Mouse (Mus musculus): ENCODE results near the gene Smim24. TPM values are rescaled to one million over a fixed set of nuclear protein-coding genes. Genes with fewer than 3 reads are reported as not detected.

Smim24 gene
- polyA plus RNA-seq, 1 experiment, result 1.9 TPM

DNA sequence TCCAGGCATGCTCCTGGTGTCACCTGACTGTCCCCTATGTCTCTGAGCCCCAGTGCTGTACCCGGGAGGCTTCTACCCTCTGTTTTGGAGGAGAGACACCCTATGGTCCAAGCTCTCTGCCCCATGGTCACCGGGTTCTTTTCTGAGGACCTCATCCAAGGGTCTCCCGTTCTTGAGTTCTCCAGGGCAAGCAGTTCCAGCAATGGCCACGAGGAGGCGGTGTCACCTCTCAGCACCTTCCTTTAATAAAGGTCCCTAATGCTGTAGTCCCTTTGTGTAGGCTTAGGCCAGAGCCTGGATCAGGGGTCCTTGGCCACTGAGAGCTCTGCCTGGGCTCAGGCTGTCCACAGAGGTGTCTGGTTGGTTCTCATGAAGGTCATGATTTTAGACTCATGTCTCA is 2.3 kb downstream of the Smim24 start:
- Histone ChIP-seq H3K27ac (replicated peaks; ENCODE audit: low read depth, low read length) (no peak overlapping the region), H3K4me3 (ENCODE audit: insufficient read depth, low read depth, low read length) (no peak overlapping the region), H3K4me1 (ENCODE audit: control insufficient read depth, insufficient read depth, insufficient read length, low read length) (peaks cover 6% of the 10 kb centered on the region; the same call in 1 of the 2 replicates)

DNA sequence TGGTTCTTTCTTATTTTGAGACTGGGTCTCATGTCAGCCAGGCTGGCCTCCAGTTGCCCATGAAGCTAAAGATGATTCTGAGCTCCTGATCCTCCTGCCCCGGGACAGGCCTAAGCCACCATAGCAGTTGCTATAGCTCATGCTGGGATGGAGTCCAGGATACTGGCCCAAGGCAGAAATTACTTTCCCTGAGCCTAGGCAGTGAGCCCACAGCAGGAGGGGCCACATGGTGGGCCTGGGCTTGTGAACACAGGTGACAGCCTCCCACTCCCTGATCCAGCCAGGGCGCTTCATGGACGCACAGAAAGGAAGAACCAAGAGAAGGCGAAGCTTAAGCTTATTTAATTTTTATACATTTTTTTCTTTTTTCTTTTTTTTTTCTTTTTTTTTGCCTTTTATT is 3.0 kb downstream of the Smim24 start:
- H3K4me3 ChIP-seq (ENCODE audit: insufficient read depth, low read depth, low read length), result no peak overlapping the region
- H3K27ac ChIP-seq (replicated peaks; ENCODE audit: low read depth, low read length), result no peak overlapping the region
- H3K4me1 ChIP-seq (ENCODE audit: control insufficient read depth, insufficient read depth, insufficient read length, low read length), result peaks cover 2% of the 10 kb centered on the region; the same call in 1 of the 2 replicates

DNA sequence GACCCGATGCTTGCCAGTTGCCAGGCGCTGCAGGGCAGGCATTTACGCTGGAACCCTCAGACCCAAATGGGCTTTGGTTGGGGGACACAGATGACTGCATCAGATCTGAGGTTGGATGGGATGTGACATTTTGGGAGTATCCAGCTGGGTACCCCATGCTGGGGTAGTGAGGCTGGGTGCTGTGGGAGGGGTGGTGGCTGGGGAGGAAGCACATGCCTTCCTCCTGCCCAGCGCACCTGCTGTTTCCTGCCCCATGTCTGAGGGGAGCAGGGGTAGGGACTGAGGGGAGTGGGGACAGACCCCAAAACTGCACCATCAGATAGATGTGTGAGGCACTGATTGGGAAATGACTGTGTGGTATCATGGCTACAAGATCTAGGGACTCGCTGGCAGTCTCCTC is 3.9 kb downstream of the Smim24 start:
- no peak overlapping the region for H3K4me3 ChIP-seq (ENCODE audit: insufficient read depth, low read depth, low read length)
- H3K27ac ChIP-seq (replicated peaks; ENCODE audit: low read depth, low read length), result no peak overlapping the region
- H3K4me1 ChIP-seq (ENCODE audit: control insufficient read depth, insufficient read depth, insufficient read length, low read length), result peaks cover 8% of the 10 kb centered on the region

DNA sequence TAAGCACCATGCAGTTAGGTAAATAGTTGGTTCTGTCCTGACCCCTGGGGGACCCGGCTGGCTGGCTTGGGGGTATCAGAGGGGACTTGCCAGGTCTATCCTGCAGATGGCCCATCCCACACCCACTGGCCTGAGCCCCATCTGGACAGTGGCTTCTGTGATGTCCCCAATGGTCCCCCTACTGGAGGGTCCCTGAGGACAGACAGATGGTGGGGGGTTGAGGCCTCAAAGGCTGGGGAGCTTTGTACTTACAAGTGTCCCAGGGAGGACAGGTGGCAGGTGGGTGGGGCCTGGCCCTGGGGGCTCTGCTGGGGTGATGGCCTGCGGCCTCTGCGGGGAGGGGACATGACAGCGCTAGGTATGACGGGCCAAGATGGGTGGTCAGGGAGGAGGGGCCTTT is 6.4 kb downstream of the Smim24 start:
- Histone ChIP-seq H3K27ac (replicated peaks; ENCODE audit: low read depth, low read length) (no peak overlapping the region), H3K4me1 (ENCODE audit: control insufficient read depth, insufficient read depth, insufficient read length, low read length) (peaks cover 14% of the 10 kb centered on the region)

DNA sequence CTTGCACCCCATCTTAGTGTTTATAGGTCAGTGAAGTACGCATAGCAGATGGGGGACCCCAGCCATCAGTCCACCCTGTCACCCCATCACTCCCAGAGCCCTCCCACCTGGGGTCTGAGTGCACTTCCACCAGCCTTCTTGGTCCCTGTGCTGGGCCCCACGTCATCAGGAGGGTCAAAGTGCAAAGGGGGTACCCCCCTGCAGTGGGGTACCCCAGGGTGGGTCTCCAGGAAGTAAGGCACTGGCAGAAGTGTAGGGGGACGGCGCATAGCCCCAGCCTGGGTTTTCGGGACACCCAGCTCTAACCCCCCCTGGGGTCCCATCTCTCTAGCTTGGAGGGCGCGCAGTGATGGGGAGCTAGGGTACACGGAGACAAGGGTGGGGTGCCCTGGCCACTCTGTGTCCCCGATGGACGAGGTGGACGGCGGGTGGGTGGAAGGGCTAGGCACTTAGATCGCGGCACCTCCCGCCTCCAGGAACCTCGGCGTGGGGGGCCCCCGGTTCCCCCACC is 7.0 kb downstream of the Smim24 start:
- Histone ChIP-seq H3K27ac (replicated peaks; ENCODE audit: low read depth, low read length) (no peak overlapping the region), H3K4me1 (ENCODE audit: control insufficient read depth, insufficient read depth, insufficient read length, low read length) (peaks cover 14% of the 10 kb centered on the region), H3K4me3 (ENCODE audit: insufficient read depth, low read depth, low read length) (no peak overlapping the region)

More for the DNA sequence above, 6.4 kb downstream of the Smim24 start:
- H3K4me3 ChIP-seq (ENCODE audit: insufficient read depth, low read depth, low read length), result no peak overlapping the region

DNA sequence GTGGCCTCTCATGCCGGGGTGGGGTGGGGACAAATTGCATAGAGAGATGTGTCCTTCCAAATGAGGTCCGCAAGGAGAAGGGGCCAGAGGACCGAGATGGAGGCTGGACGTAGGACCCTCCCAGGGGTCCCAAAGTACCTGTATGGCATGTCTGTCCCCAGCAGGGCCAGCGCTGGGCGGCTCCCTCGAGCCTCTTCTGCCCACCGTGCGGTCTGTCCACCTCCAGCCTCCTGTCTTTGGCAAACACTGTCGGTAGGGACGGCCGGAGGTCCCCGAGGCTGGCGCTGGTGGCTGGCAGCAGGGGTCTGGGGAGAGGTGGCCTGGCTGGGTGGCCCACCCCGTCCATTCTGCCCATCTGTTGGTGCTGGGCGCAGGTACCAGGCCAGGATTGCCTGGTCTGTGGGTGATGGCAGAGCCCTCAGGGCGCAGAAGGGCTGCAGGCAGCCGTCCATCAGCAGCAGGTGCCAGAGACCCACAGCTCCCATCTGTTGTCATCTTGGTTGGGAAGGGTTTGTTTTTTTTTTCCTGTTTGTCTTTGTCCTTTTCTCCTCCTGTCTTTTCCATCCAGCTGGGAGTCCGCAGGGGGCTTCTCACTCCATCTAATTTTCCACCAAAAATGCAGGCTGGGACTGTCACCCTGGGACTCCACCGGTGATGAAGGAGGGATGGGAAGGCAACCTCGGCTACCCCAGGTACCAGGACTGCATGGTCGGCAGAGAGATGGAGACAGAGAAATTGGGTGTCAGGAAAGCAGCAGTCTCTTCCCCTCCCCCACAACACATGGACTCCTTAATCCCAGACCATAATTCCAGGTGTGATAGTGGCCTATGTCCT is 7.7 kb downstream of the Smim24 start:
- Histone ChIP-seq H3K27ac (replicated peaks; ENCODE audit: low read depth, low read length) (0 out of 2 replicates have a peak overlapping the region, but pooled peaks have one; percentile 75), H3K4me1 (ENCODE audit: control insufficient read depth, insufficient read depth, insufficient read length, low read length) (peaks cover 14% of the 10 kb centered on the region), H3K4me3 (ENCODE audit: insufficient read depth, low read depth, low read length) (no peak overlapping the region)

DNA sequence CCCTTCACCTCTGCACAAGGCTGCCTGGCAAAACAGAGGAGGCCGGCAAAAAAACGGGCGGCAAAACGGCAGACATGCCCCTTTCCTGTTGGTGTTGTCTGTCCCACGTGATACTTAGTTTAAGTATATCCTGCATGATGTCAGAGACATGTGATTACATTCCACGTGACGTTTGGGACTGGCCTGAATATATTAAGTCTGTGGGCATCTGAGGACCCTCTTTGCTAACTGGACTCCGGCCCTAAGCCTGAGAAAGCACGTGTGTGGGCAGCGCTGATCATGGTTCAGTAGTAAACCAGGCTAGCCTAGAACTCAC is 8.3 kb downstream of the Smim24 start:
- Histone ChIP-seq H3K27ac (replicated peaks; ENCODE audit: low read depth, low read length) (peak overlapping the region; percentile 75), H3K4me1 (ENCODE audit: control insufficient read depth, insufficient read depth, insufficient read length, low read length) (peaks cover 18% of the 10 kb centered on the region), H3K4me3 (ENCODE audit: insufficient read depth, low read depth, low read length) (no peak overlapping the region)

DNA sequence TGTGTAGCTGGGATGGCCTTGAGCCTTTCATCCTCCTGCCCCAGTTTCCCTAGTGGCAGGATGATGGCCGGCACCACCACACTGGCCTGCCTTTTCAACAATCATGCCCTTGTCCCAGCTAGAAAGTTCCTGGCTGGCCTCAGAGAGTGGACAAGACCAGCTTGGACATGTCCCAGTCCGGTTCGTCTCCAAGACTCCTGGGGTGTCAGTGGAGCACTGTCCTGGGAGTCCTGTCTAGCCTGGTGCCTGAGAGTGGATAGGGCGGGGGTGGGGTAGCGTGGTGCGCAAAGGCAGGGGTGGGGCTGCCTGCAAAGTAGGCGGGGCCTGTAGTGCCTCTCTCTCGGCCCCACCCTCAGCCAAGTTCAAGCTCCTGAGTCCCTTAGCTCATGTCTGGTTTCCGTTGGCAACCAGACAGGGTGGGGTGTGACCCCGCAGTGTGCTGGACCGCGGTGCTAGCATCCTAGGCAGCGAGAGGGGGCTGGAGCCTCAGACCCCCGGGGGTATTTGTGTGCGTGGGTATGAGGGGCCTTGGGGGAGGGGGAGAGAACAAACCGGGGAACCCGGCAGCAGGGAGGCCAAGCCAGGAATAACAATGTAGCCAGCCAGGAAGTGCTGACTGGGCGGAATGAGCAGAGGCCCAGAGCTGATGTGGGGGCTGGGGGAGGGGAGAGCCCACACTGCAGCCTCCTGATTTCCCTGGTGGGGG is 8.8 kb downstream of the Smim24 start:
- H3K4me3 ChIP-seq (ENCODE audit: insufficient read depth, low read depth, low read length), result peak overlapping the region; percentile 34
- H3K27ac ChIP-seq (replicated peaks; ENCODE audit: low read depth, low read length), result peak overlapping the region; percentile 75
- peaks cover 21% of the 10 kb centered on the region for H3K4me1 ChIP-seq (ENCODE audit: control insufficient read depth, insufficient read depth, insufficient read length, low read length)

DNA sequence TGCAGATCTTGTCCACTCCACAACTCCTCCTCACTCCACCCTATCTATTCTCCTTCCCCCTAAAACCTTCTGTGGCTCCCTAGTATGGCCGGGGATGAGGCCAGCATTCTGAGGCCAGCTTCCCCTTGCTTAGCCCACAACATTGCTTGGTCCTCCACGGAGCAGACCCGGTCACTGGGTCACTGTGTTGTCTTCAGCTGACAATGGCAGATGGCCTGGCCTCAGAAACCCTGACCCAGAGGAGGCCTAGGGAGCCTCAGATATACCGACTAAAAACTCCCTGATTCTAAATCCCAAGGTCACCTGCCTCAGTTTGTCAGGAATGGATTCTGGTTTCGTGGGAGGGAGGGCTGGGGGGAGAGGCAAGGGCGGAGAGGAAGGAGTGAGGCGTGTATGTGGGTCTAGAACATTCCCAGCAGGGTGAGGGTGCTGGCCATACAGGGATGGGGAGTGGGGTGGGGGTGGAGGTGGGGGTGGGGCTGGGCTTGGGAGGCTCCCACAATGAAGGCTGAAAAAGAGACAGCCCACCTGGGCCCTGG is 9.4 kb downstream of the Smim24 start:
- no peak overlapping the region for H3K4me3 ChIP-seq (ENCODE audit: insufficient read depth, low read depth, low read length)
- H3K27ac ChIP-seq (replicated peaks; ENCODE audit: low read depth, low read length), result peak overlapping the region; percentile 75
- H3K4me1 ChIP-seq (ENCODE audit: control insufficient read depth, insufficient read depth, insufficient read length, low read length), result peaks cover 25% of the 10 kb centered on the region

DNA sequence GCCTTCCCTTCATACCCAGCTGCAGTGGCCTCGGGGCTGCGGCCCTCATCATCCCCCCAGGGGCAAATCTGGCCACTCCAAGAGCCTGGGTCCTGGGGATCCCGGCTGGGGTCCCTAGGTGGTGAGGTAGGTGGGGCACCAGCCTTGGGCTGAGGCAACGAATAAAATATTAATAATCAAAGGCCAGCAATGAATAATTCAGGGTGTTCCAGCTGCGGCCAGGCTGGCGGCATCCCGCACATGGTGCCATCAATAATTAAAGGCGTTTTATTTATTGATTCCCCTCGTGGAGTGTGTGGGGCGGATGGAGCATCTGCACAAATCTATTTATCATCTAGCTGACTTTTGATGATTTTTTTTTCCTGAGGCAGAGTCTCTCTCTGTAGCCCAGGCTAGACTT is 10.7 kb downstream of the Smim24 start:
- H3K4me3 ChIP-seq (ENCODE audit: insufficient read depth, low read depth, low read length), result no peak overlapping the region
- H3K27ac ChIP-seq (replicated peaks; ENCODE audit: low read depth, low read length), result no peak overlapping the region
- peaks cover 33% of the 10 kb centered on the region for H3K4me1 ChIP-seq (ENCODE audit: control insufficient read depth, insufficient read depth, insufficient read length, low read length)

DNA sequence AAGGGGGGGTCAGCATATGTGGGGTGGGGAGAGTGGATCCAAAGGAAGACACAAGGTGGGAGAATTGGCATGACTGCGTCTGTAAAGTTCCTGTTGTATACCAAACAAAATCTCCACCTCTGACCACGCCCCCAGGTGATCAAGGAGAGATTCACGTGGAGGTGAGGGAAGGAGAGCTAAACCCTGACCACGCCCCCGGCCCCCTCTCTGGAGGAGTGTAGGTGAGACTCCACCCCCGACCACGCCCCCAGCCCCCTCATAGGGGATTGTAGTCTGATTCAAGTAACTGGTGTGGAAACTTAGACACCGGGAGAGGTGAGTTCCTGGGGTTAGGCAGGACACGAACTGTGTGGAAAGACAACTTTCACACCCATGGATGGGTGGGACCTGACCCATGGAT is 11.2 kb downstream of the Smim24 start:
- H3K4me3 ChIP-seq (ENCODE audit: insufficient read depth, low read depth, low read length), result no peak overlapping the region
- H3K27ac ChIP-seq (replicated peaks; ENCODE audit: low read depth, low read length), result no peak overlapping the region
- H3K4me1 ChIP-seq (ENCODE audit: control insufficient read depth, insufficient read depth, insufficient read length, low read length), result peaks cover 34% of the 10 kb centered on the region

DNA sequence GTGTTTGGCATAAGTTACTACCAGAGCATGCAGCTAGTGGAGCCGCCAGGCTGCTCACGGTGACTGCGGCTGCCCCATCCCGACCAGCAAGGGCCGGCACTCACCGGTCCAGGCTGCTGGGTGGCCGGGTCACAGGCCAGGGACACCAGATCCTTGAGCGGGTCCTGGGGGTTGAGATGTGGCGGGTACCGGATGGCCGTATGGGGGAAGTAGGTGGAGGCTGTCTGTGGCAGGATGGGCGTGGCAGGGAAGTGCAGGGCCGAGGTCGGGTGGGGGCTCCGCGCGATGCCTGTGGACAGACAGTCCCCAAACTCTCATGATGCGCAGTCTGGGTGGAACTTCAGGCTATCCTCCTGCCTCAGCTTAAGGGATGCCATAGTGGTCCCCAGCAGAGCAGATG is 11.9 kb downstream of the Smim24 start:
- peak overlapping the region; percentile 65 for H3K27ac ChIP-seq (replicated peaks; ENCODE audit: low read depth, low read length)
- no peak overlapping the region for H3K4me3 ChIP-seq (ENCODE audit: insufficient read depth, low read depth, low read length)
- peaks cover 37% of the 10 kb centered on the region for H3K4me1 ChIP-seq (ENCODE audit: control insufficient read depth, insufficient read depth, insufficient read length, low read length)

DNA sequence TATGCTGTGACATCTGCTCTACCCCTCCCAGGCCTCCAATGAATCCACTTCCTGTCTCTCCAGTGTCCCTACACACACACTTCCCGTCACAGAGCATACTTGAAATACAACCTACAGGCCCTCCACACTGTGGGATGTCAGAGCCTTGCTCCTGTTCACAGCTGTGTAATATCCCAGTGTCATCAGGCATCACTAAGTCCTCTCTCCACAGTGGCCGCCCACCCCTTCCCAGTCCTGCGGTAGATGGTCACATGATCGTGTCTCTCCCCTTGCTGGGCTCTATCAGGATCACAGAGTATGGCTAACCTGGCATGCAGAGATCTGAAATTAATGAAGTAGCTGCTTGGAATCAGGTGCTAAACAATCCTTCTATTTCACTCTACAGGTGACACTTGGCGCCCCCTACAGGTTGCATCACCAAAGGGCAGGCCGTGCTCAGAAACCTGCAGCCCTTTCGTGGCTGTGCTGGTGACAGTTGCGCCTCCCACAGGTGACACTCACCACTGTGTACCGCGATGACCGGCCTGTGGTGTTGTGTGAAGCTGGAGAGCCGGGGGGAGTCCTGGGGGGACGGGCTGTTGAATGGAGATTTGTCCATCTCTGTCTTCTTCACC is 12.8 kb downstream of the Smim24 start:
- H3K4me3 ChIP-seq (ENCODE audit: insufficient read depth, low read depth, low read length), result no peak overlapping the region
- peak overlapping the region; percentile 58 for H3K27ac ChIP-seq (replicated peaks; ENCODE audit: low read depth, low read length)
- peaks cover 46% of the 10 kb centered on the region for H3K4me1 ChIP-seq (ENCODE audit: control insufficient read depth, insufficient read depth, insufficient read length, low read length)

DNA sequence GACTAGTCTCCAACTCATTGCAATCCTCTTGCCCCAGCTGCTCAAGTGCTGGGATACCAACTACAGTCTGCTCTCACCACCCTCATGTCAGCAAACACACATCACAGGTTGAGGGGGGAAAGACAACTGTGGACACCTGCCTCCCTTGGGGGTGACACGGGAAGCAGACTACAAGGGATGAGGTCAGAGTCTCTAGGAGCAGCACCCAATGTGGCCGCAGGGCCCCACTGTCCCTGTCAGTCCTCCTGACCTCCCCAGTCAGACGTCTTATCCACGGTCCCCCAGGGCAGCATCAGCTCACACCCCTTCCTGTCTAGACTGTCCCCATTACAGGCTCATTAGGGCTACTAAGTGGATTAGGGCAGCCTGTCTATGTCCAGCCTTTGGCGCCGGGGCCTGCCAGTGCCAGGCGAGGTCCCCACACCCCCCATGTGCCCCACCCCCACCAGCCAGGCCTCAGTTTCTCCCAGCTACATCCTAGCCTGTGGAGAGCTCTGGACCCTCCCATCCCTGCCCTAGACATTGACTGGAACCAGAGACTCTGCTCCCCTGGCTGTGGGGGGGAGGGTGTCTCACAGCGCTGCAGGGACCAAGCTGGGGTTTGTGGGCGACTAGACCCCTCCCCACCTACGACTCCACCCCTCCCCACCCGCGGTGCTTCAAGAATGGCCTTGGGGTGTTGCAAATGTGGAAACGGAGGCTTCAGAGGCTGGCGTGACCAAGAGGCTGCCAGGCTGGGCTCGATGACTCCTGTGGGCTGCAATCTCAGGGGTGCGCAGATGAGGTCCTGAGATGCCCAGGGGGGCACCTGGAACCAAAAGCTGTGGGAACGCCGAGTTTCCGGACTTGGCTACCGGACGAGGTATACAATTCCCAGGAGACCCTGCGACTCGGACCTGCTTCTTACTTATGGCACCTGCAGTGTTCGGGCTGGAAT is 13.9 kb downstream of the Smim24 start:
- Histone ChIP-seq H3K27ac (replicated peaks; ENCODE audit: low read depth, low read length) (peak overlapping the region; percentile 59), H3K4me1 (ENCODE audit: control insufficient read depth, insufficient read depth, insufficient read length, low read length) (peaks cover 40% of the 10 kb centered on the region), H3K4me3 (ENCODE audit: insufficient read depth, low read depth, low read length) (peak overlapping the region; percentile 32)

Measured in brown adipose tissue, adult 24 weeks (tissue).